Mouse (Mus musculus): ENCODE measurements around the gene Apbb1. TPM values are rescaled to one million over a fixed set of nuclear protein-coding genes. Genes with fewer than 3 reads are reported as not detected.
A peak's percentile ranks its signal among the peaks of the same experiment; 100 is the strongest.

The Apbb1 gene
- polyA plus RNA-seq (2016; fragmentation: Nextera tagmentation; extraction: Ambion mirVana), result 62.7 and 66.4 TPM in 2 replicates

GRCm38 (mm10) chr7:105581094-105581703 lies at the start of gene Apbb1:
Apbb1 (minus strand) TSS chr7:105581653.
- Histone ChIP-seq H3K4me1 (replicated peaks) (peaks cover 21% of the 10 kb centered on the region), H3K4me3 (replicated peaks) (peak within 1 kb of the TSS; percentile 66), H3K36me3 (no peaks in the 10 kb centered on the region), H3K9me3 (no peaks in the 10 kb centered on the region), H3K27ac (peak within 1 kb of the TSS; percentile 73), H3K4me2 (peak within 1 kb of the TSS; percentile 76), H3K27me3 (no peaks in the 10 kb centered on the region), H3K9ac (replicated peaks) (peak within 1 kb of the TSS; percentile 78)
- under 1% methylated on average over 41 of the region's 54 CpGs for WGBS
- peak; percentile 88 for ATAC-seq (ENCODE audit: insufficient number of reproducible peaks, insufficient read depth, low FRiP score, low TSS enrichment, low read depth)

GRCm38 (mm10) chr7:105628633-105629032 lies 47.2 kb upstream of the Apbb1 start:
- Histone ChIP-seq H3K9me3 (no peaks in the 10 kb centered on the region), H3K4me1 (replicated peaks) (peaks cover 5% of the 10 kb centered on the region)
- WGBS, result 32% methylated on average over 3 of the region's 3 CpGs

GRCm38 (mm10) chr7:105625397-105625796 lies 43.9 kb upstream of the Apbb1 start:
- H3K9me3 ChIP-seq, result no peaks in the 10 kb centered on the region
- no peak overlapping the region for H3K27ac ChIP-seq
- ATAC-seq (ENCODE audit: insufficient number of reproducible peaks, insufficient read depth, low FRiP score, low TSS enrichment, low read depth), result no peak
- no peak overlapping the region for H3K4me3 ChIP-seq (replicated peaks)
- 79% methylated on average over 6 of the region's 6 CpGs for WGBS
- no peak overlapping the region for H3K4me2 ChIP-seq
- H3K4me1 ChIP-seq (replicated peaks), result no peaks in the 10 kb centered on the region; the same call in 1 of the 2 replicates
- H3K9ac ChIP-seq (replicated peaks), result no peak overlapping the region
- peaks cover 49% of the 10 kb centered on the region for H3K36me3 ChIP-seq
- no peaks in the 10 kb centered on the region for H3K27me3 ChIP-seq

More at GRCm38 (mm10) chr7:105628633-105629032, 47.2 kb upstream of the Apbb1 start:
- Histone ChIP-seq H3K9ac (replicated peaks) (no peak overlapping the region), H3K27ac (no peak overlapping the region), H3K4me2 (no peak overlapping the region), H3K27me3 (no peaks in the 10 kb centered on the region), H3K36me3 (peaks cover 19% of the 10 kb centered on the region), H3K4me3 (replicated peaks) (no peak overlapping the region)
- no peak for ATAC-seq (ENCODE audit: insufficient number of reproducible peaks, insufficient read depth, low FRiP score, low TSS enrichment, low read depth)

- H3K4me3 ChIP-seq (replicated peaks), result no peak overlapping the region
- H3K4me1 ChIP-seq (replicated peaks), result no peaks in the 10 kb centered on the region
- H3K9ac ChIP-seq (replicated peaks), result no peak overlapping the region
- no peak for ATAC-seq (ENCODE audit: insufficient number of reproducible peaks, insufficient read depth, low FRiP score, low TSS enrichment, low read depth)
- WGBS, result 83% methylated on average over 8 of the region's 8 CpGs
- no peak overlapping the region for H3K4me2 ChIP-seq
- H3K36me3 ChIP-seq, result peaks cover 84% of the 10 kb centered on the region
- no peaks in the 10 kb centered on the region for H3K27me3 ChIP-seq
- no peak overlapping the region for H3K27ac ChIP-seq
- no peaks in the 10 kb centered on the region for H3K9me3 ChIP-seq
These were observed 40.3 kb upstream of the Apbb1 start for GRCm38 (mm10) chr7:105621646-105622292.

- no peaks in the 10 kb centered on the region for H3K4me1 ChIP-seq (replicated peaks)
- WGBS, result 86% methylated on average over 4 of the region's 4 CpGs
- H3K36me3 ChIP-seq, result peaks cover 91% of the 10 kb centered on the region
- H3K4me2 ChIP-seq, result no peak overlapping the region
- no peak overlapping the region for H3K27ac ChIP-seq
- no peak overlapping the region for H3K9ac ChIP-seq (replicated peaks)
- no peak overlapping the region for H3K4me3 ChIP-seq (replicated peaks)
- ATAC-seq (ENCODE audit: insufficient number of reproducible peaks, insufficient read depth, low FRiP score, low TSS enrichment, low read depth), result no peak
- no peaks in the 10 kb centered on the region for H3K9me3 ChIP-seq
- no peaks in the 10 kb centered on the region for H3K27me3 ChIP-seq
These were observed 39.6 kb upstream of the Apbb1 start for GRCm38 (mm10) chr7:105621053-105621452.

- ATAC-seq (ENCODE audit: insufficient number of reproducible peaks, insufficient read depth, low FRiP score, low TSS enrichment, low read depth), result no peak
- Histone ChIP-seq H3K27ac (no peak overlapping the region), H3K4me3 (replicated peaks) (no peak overlapping the region), H3K4me2 (no peak overlapping the region), H3K9ac (replicated peaks) (no peak overlapping the region), H3K9me3 (no peaks in the 10 kb centered on the region), H3K27me3 (no peaks in the 10 kb centered on the region), H3K4me1 (replicated peaks) (no peaks in the 10 kb centered on the region), H3K36me3 (peaks cover 97% of the 10 kb centered on the region)
- 82% methylated on average over 3 of the region's 3 CpGs for WGBS
These were observed 38.2 kb upstream of the Apbb1 start for GRCm38 (mm10) chr7:105619701-105620100.

GRCm38 (mm10) chr7:105617810-105618209 lies 36.4 kb upstream of the Apbb1 start:
- Histone ChIP-seq H3K27me3 (no peaks in the 10 kb centered on the region), H3K9ac (replicated peaks) (no peak overlapping the region), H3K4me1 (replicated peaks) (no peaks in the 10 kb centered on the region), H3K36me3 (peaks cover 97% of the 10 kb centered on the region), H3K9me3 (no peaks in the 10 kb centered on the region), H3K4me2 (no peak overlapping the region), H3K4me3 (replicated peaks) (no peak overlapping the region), H3K27ac (no peak overlapping the region)
- no peak; the same call in 1 of the 2 replicates for ATAC-seq (ENCODE audit: insufficient number of reproducible peaks, insufficient read depth, low FRiP score, low TSS enrichment, low read depth)
- WGBS, result 94% methylated on average over 22 of the region's 22 CpGs

- no peaks in the 10 kb centered on the region for H3K4me1 ChIP-seq (replicated peaks)
- no peak overlapping the region for H3K4me3 ChIP-seq (replicated peaks)
- H3K27ac ChIP-seq, result no peak overlapping the region
- no peak for ATAC-seq (ENCODE audit: insufficient number of reproducible peaks, insufficient read depth, low FRiP score, low TSS enrichment, low read depth)
- H3K9me3 ChIP-seq, result no peaks in the 10 kb centered on the region
- H3K4me2 ChIP-seq, result no peak overlapping the region
- no peak overlapping the region for H3K9ac ChIP-seq (replicated peaks)
- H3K27me3 ChIP-seq, result no peaks in the 10 kb centered on the region
- H3K36me3 ChIP-seq, result peaks cover 99% of the 10 kb centered on the region
- 88% methylated on average over 6 of the region's 6 CpGs for WGBS
These were observed 35.1 kb upstream of the Apbb1 start for GRCm38 (mm10) chr7:105616561-105616960.

GRCm38 (mm10) chr7:105615720-105616119 lies 34.3 kb upstream of the Apbb1 start:
- H3K4me1 ChIP-seq (replicated peaks), result no peaks in the 10 kb centered on the region
- 88% methylated on average over 1 of the region's 1 CpGs for WGBS
- no peaks in the 10 kb centered on the region for H3K9me3 ChIP-seq
- no peak overlapping the region for H3K27ac ChIP-seq
- H3K36me3 ChIP-seq, result peaks cover 99% of the 10 kb centered on the region
- H3K9ac ChIP-seq (replicated peaks), result no peak overlapping the region
- ATAC-seq (ENCODE audit: insufficient number of reproducible peaks, insufficient read depth, low FRiP score, low TSS enrichment, low read depth), result no peak
- no peak overlapping the region for H3K4me3 ChIP-seq (replicated peaks)
- no peak overlapping the region for H3K4me2 ChIP-seq
- H3K27me3 ChIP-seq, result no peaks in the 10 kb centered on the region

- no peak for ATAC-seq (ENCODE audit: insufficient number of reproducible peaks, insufficient read depth, low FRiP score, low TSS enrichment, low read depth)
- H3K4me2 ChIP-seq, result no peak overlapping the region
- H3K4me3 ChIP-seq (replicated peaks), result no peak overlapping the region
- H3K27ac ChIP-seq, result no peak overlapping the region
- H3K9ac ChIP-seq (replicated peaks), result no peak overlapping the region
- no peaks in the 10 kb centered on the region for H3K9me3 ChIP-seq
- 88% methylated on average over 1 of the region's 1 CpGs for WGBS
- no peaks in the 10 kb centered on the region for H3K4me1 ChIP-seq (replicated peaks)
- peaks cover 99% of the 10 kb centered on the region for H3K36me3 ChIP-seq
- no peaks in the 10 kb centered on the region for H3K27me3 ChIP-seq
These were observed 32.9 kb upstream of the Apbb1 start for GRCm38 (mm10) chr7:105614400-105614799.

GRCm38 (mm10) chr7:105611767-105612166 lies 30.3 kb upstream of the Apbb1 start:
- 89% methylated on average over 1 of the region's 1 CpGs for WGBS
- no peak overlapping the region for H3K4me3 ChIP-seq (replicated peaks)
- H3K4me2 ChIP-seq, result no peak overlapping the region
- no peaks in the 10 kb centered on the region for H3K27me3 ChIP-seq
- no peaks in the 10 kb centered on the region for H3K4me1 ChIP-seq (replicated peaks)
- no peak overlapping the region for H3K9ac ChIP-seq (replicated peaks)
- H3K9me3 ChIP-seq, result no peaks in the 10 kb centered on the region
- H3K36me3 ChIP-seq, result peaks cover 73% of the 10 kb centered on the region
- no peak for ATAC-seq (ENCODE audit: insufficient number of reproducible peaks, insufficient read depth, low FRiP score, low TSS enrichment, low read depth)
- no peak overlapping the region for H3K27ac ChIP-seq

Measured in limb, embryonic 12.5 days (tissue).